Mouse (Mus musculus) heart, postnatal 0 days (tissue): ENCODE measurements around the gene Sftpa1.

Experiments
- CTCF ChIP-seq: IDR thresholded peaks from 2 replicates; pipeline ENCODE4 v1.5.1; 2016; ENCODE audit warnings: antibody characterized with exemption, control low read depth, low read depth
- EP300 ChIP-seq: IDR thresholded peaks from 2 replicates; pipeline ENCODE4 v1.6.1; 2016; ENCODE audit warnings: antibody characterized with exemption, low read depth

DNA sequence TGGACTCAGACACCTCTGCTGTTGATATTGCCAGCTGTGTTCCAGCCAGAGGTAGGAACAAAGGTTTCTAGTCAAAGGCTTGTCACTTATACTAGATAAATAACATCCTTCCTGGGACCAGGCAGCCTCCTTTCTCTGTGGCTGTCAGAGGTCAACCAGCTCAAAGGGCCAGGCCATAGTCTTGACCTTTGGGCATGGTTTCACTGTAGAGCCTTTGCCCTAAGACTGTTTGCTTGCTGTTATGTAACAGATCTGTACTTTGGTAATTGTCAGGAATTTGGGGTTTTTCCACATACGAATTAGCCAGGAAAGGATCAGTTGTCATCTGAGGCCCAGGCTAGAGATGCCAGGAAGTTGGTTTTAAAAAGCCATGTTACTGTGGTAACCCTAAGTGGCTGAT lies 29.2 kb downstream of the Sftpa1 start:
- TF ChIP-seq CTCF (no peak), EP300 (no peak)
